Mouse (Mus musculus) monocyte, adult 2 months (primary cell): ENCODE measurements around the gene Srsf9.

Experiments used
- DNase-seq, 2 experiments: peaks; one replicate each; pipeline ENCODE4 v3.0.0; 2022; ENCODE audit warnings: low spot score in 2 of 2, low read depth in 1 of 2

Gene Srsf9

DNA sequence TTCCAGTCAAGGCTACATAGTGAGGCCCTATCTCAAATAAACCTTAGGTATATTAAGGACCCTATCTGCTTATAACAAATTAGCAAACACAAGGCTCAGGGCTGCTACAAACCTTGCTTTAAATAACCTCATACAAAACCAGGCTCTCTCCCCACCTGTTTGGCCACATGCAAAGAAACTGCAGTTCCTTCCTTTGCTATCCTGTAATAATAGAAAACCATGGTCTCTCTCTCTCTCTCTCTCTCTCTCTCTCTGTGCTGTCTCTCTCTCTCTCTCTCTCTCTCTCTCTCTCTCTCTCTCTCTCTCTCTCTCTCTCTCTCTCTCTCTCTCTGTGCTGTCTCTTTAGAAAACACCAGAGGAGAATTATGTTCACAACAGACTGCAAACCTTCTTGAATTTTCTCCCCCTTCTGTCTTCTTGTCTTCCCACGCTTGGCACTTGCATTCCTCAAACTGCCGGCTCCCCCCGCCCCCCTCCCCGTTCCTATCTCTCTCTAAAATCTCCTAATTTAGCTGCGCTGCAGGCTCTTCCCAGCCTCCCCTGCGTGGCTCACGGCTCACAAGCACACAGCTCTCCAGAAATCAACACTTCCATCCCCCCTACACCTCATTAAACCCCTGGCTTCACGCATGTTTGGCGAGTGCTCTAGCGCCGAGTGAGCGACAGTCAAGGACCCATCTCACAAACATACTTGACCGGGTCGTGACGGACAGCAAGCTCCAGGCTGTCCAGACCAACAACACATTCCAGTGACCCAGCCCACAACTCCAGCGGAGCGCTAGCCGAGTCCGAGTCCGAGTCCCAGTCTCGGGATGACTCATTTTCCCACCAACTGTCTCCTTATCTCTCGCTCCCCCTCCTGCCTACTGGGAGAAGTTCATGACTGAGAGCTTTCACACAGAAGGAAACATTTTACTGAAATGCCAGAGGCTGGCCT is 7.7 kb upstream of the Srsf9 start:
- peak in 1 of 2 experiments; percentile 42 for DNase-seq

GRCm38 (mm10) chr5:115326256-115326831 is 633 bp upstream of the Srsf9 start:
- no peak for DNase-seq

DNA sequence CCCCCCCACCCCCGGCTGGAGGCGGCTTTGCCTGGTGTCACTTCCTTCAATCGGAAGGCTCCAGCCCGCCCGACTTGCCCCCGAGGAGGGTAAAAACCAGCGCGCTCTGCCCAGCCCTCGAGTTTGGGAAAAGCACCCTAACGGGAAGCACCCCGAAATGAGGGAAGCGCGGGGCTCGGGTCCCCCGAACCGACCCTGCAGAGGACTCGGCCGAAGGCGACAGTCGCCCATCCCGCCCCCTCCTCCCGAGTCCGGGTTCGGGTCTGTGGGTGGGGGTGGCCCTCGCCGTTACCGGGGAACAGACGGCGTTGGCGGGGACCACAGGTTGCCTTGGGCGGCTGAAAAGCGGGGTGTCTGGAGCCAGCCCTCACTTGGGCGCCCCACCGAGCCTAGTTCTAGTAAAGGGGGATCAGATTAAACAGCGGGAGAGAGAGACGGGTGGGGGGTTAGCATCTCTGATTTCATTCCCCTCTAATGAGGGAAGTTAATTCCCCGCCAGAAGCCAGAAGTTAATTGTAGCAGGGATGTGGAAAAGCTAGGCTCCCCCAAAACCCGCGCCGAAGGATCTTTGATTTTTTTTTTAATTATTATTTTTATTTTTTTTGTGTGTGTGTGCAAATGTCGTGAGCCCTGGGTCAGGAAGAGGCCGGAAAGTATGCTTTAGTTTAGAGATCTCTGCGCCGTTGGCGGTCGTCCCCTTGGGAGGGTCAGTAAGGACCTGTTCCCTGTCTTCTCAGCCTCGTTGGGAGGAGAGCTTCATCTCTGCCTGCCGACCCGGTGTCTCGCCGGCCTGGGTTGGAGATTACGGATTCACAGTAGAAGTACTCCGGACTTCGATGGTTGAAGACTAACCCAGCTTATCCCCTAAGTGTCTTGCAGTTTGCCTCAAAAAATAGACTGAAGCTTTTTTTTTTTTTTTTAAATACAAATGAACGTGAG is 902 bp downstream of the Srsf9 start:
- DNase-seq, result peak in 1 of 2 experiments; percentile 8

GRCm38 (mm10) chr5:115330955-115331354 is 4.0 kb downstream of the Srsf9 start:
- DNase-seq, result no peak

DNA sequence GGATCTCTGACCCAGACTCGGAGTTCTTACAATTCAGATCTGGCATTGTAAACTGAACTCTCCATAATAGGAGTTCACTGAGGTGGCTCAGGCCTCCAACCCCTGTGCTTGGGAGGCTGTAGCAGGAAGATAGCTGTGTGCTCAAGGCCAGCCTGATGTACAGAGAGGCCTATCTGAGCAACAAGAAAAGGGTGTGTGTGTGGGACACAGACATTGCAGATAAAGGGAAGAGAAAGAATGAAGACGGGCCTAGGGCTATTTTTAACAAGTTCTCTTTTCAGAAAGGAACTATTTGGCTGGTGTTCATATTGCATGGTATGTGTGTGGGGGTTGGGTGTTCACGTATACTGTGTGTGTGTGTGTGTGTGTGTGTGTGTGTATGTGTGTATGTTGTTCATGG is 6.6 kb downstream of the Srsf9 start:
- DNase-seq, result no peak

DNA sequence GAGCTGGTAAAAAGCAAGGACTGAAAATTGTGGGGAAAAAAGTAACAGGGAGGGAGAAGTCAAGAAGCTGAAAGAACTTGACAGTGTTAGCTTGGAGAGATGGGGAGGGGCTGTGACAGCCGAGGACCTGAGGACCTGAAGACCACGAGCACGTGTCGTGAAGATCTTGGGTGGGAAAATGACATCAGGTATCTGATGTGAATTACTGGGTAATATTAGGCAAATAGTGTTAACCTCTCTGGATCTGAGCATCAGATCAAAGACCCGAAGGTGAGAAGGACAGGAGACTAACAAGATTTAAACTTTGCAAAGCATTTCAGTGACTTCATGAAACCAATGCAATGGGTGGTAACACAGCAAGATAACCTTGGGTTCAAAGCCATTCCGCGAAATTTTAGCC is 13.0 kb downstream of the Srsf9 start:
- DNase-seq, result no peak

- DNase-seq, result peak in 1 of 2 experiments; percentile 77
These were observed 13.8 kb downstream of the Srsf9 start, which contains the start of the genes Gatc and Triap1 for GRCm38 (mm10) chr5:115340577-115341313. Gene Gatc (minus strand): TSS chr5:115341178. Gene Triap1 (plus strand): TSS chr5:115341225.

GRCm38 (mm10) chr5:115341314-115342165 is 14.6 kb downstream of the Srsf9 start:
- no peak for DNase-seq

GRCm38 (mm10) chr5:115347564-115347963 is 20.6 kb downstream of the Srsf9 start:
- peak; percentile 67 to 78 for DNase-seq

DNA sequence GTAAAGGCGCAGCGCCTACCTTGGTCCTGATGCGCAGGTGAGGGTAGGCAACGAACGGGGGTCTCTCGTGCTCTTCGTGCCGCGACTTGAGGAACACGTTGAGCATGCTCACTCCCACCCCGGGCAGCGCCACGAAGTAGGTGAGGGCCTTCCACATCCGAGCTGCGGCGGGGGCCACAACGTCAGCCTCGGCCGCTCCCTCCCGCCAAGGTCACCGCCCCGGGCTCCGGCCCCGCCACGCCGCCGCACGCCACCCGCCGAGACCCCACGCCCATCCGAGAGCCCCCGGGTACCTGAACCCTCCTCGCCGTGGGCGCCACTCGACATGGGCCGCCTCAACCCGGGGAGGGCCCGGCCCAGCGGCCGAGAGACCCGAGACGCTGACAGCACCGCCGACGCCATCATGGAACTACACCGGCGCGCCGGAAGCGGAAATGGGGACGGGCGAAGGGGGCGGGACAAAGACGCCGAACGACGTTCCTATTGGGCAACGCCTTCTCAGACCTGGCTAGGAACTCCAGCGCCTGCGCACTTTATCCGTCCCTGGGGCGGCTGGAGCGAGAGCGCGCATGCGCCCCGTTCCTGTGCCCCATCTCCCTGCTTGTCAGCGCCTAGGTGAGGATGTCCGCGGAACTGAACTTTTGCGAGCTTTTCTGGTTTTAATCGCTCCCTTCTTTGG is 21.7 kb downstream of the Srsf9 start, which contains the start of gene Cox6a1:
Gene Cox6a1 (minus strand): TSS at position 436 of the 679 bp plus-strand sequence.
- peak; percentile 96 for DNase-seq

GRCm38 (mm10) chr5:115349225-115349555 is 22.2 kb downstream of the Srsf9 start:
- no peak for DNase-seq

GRCm38 (mm10) chr5:115351348-115351747 is 24.4 kb downstream of the Srsf9 start:
- no peak for DNase-seq

- DNase-seq, result no peak
These were observed 28.1 kb downstream of the Srsf9 start for GRCm38 (mm10) chr5:115355070-115355469.

DNA sequence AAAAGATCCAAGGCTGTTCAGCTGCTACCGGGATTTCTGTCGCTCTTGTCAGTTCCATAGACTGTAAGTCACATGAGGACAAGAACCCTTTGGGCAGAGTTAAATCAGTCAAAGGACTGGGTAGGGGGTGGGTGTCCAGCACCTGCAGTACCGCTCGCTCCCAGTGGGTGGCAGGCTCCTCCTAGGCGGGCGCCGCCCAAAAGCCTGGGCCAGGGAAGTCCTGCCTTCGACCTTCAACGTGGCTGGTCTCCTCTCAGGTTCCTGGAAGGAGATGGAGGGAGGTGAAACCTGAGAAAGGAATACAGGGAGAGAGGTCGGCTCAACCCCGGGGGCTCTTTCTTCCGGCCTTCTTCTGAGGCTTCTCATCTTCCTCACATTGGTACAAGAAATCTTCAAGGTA is 31.9 kb downstream of the Srsf9 start:
- DNase-seq, result peak; percentile 42 to 74

DNA sequence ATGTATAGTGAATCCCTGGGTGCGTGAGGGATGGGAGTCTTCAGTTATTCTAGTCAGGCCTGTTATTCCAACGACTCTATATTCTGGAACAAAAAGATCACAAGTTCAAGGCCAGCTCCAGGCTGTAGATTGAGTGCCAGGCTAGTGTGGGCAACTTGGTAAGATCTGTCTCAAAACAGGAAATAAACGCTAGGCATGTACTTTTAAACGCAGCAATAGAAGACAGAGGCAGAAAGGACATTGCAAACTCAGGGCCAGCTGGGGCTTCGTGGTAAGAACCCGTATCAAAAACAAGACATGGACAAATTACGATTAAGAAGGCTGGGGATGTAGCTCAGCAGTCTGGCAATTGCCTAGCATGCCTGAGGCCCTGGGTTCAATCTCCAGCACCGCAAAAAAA is 32.5 kb downstream of the Srsf9 start:
- no peak for DNase-seq

DNA sequence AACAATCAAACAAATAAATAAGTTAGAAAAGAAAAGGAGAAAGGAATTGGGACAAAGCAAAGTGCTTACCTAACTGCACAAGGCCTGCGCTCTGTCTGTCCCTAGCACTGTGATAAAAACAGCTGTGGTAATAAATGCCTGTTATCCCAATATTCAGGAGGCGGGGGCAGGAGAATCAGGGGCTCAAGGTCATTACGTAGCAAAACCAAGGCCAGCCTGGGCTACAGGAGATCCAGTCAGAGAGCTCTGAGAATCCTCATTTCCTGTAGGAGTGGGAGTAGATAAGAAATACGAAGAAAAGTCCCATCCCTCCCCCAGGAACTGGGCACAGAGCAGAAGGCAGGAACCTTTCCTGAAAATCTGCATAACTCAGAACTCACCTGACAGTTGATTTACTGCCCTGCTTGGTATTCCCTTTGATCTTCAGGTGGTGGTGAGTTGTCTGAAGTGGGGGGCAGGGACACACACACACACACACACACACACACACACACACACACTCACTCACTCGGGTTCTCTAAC is 32.9 kb downstream of the Srsf9 start:
- DNase-seq, result no peak

- DNase-seq, result no peak
These were observed 35.2 kb downstream of the Srsf9 start for GRCm38 (mm10) chr5:115362216-115362615.

DNA sequence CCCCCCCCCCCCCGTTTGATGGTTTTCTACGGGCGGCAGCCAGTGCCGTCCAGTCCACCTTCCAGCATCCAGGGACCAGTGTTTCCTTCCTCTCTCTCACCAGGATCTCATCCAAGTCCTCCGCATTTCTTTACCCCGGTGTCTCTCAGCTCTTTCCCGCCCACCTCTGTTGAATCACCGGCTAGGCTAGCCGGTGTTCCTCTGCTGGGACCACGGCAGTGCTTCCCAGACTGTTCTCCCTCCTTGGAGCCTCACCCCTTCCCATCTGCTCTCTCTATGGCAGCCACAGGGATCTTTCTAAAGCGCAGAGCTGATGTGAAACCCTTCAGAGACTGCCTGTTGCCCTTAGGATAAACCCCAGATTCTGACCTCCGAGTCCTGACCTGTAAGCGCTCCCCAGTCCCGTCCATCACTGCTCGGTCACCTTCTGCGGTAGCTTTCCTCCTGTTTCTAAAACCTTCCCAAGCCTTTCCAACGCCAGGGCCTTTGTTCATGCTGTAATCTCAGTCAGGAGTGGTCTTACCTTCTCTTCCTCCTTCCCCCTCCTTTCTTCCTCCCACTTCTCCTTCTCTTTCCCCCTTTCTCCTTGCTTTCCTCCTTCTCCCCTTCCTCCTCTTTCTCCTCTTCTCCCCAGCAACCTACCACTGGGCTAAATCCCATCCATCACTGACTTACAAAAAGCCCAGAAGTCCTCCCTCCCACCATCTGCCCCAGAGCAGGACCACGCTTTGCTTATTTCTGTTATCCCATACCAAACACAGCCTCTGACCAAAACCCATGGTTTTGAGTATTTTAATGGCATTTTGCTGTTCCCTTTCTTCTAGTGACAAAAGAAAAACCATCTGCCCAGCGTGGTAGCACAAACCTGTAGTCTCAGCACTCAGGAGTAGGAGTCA is 36.1 kb downstream of the Srsf9 start:
- DNase-seq, result no peak
